Comparison of ENCODE assay signal across 1 mouse cellular context in the genomic region with DNA sequence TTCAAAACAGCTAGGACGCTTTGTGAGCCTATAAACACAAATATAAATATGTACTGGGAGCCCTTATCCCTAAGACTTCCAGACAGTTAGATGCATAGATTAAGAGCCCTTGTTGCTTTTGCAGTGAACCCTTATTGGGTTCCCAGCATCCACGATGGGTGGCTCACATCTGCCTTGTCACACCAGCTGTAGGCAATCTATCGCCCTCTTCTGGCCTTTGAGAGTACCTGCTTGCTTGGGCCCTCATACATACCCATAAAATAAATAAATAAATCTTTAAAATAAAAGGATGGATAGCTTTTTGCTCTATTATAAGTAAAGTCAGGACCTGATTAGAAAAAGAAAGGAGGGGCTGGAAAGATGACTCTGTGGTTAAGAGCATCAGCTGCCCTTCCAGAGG.
TF ChIP-seq lines count a peak whose summit lies in the region.

No protein-coding gene starts in this region.

TF ChIP-seq in MEL, 35 proteins besides CTCF, POLR2A, EP300 and RAD21:
- peak; percentile 32; the same call in 1 of the 2 replicates for TF ChIP-seq SMC3 (IDR thresholded peaks at IDR 0.05; ENCODE audit: low read depth, low read length)
- no peak for TF ChIP-seq ELF1 (IDR thresholded peaks at IDR 0.05; ENCODE audit: low read depth, low read length)
